Mouse (Mus musculus) left cerebral cortex, adult 11 months (tissue): ENCODE measurements around the gene Slc4a1.

Source experiments
- DNase-seq: peaks from one replicate; pipeline ENCODE4 v3.0.0; 2022; ENCODE audit warnings: low spot score

The Slc4a1 gene

DNA sequence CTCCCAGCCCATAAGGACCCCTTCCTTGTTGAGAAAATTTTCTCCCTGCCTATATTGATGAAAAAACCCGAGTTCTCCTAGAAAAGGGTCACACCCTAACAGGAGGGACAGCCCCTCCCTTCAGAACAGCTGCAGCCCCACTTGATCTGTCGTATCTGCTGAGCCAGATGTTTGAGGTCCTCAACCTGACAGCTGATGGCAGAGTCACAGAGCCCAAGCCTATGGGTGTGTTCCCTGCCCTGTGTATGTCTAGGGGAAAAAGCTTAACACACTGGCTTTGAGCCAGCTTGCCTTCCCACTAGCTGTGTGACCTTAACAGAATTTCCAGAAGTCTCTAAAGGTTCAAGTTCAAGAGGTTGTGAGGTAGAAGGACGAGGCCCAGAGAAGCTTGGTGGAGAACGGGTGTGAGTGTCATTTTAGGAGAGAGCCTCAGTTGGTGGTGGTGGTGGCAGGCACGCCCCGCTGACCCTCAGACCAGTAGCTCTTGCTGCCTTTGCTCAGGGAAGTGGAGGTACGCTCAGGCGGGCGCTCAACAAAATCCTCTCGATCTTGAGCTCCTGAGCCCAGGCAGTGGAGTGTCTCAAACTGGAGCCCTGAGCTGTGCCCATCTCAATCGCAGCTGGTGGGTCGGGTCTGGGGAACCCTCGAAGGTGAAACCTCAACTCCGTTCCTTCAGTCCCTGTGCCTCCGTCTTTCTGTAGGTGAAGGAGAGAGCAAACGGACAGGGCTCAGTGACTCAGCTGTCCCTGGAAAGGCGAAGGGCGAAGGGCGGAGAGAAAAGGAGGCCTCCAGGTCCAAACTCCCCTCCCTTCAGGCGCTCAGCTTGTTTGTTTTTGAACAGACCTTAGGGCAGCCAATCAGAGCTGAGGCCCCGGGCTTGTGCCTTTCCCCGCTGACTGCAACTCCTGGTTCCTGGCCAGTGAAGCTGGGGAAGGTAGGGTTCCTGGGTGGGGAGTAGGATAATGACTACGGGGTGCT, 9.5 kb upstream of the Slc4a1 start:
- no peak for DNase-seq

DNA sequence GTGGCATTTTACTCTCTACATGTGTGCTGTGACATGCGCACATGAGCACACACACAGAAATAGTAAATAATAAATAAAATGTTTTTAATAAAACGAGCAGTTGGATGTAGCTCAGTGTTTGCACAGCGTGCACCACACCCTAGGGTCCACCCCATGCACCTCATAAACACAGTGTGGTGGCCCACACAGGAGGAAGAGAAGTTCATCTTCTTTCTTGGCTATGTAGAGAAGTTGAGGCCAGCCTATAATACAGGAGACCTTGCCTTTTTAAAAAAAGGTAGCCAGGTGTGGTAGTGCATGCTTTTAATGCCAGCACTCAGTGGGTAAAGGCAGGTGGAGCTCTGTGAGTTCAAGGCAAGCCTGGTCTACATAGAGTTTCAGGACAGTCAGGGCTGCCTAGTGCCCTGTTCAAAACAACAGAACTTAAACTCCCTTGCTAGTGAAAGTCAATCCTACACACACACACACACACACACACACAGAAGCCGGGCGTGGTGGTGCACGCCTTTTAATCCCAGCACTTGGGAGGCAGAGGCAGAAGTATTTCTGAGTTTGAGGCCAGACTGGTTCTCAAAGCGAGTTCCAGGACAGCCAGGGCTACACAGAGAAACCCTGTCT, 8.2 kb upstream of the Slc4a1 start:
- DNase-seq: no peak

DNA sequence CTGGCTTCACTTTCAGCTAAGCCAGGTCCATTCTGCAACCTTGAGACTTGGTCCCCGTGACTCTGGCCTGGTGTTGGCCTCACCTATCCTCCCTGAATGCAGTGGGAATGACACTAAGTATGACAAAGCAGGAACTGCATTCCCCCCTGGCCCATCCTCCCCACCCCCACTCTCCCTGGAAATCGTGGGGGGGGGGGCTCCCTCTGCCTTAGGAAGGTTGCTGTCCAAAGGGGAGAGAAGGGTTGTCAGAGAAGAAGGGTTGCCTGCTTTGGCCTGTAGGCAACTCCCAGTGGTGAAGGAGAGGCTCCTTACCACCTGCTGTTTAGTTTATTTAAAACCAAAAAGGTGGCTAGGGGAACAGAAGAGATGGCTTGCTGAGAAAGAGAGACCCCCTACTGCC, 7.6 kb upstream of the Slc4a1 start:
- DNase-seq: no peak

DNA sequence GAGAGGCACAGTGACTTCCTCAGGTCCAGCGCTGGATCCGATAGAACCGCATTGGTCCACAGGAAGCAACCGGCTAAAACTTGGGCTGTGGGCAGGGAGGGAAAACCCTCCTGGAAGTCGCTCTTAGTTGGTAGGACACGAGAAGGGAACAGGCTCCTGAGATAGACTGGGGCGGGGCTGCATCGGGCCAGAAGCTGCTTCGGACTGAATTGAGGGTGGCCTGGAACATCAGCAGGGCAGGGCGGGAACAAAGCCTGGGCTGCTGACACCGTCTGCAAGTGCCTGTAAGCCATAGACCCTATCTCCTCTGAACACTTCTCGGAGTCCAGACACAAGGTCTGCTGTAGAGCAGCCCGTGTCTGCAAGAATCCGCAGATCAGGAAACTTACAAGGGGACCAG, 6.9 kb upstream of the Slc4a1 start:
- no peak for DNase-seq

DNA sequence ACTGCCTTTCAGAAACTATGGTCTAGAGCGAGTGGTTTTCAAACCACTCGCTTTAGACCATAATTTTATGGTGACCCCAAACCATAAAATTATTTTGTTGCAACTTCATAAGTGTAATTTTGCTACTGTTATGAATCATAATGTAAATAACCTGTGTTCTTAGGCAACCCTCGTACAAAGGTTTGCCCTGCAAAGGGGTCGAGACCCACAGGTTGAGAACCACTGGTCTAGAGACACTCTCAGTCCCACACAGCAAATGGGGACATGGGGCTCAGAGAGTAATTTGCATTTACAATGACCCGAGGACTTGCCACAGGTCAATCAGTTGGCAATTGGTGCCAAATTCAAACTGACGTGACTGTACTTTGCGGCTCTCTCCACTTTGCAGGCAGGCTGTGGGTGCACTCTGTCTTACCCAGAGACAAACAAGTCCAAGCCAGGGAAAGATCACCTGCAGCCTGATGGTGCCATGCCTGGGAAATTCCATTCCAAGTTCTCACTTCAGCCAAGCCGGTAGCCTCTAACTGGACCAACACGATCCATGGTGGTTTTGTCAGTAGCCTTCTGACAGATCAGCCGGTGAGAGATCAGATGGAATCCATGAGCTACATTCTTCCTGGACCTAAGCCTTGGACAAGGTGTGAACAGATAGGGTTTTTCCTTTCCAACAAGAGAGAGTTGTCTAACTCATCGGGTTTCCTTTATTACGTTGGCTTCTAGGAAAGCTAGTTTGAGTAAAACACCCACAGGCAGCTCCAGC, 6.1 kb upstream of the Slc4a1 start:
- DNase-seq: no peak

DNA sequence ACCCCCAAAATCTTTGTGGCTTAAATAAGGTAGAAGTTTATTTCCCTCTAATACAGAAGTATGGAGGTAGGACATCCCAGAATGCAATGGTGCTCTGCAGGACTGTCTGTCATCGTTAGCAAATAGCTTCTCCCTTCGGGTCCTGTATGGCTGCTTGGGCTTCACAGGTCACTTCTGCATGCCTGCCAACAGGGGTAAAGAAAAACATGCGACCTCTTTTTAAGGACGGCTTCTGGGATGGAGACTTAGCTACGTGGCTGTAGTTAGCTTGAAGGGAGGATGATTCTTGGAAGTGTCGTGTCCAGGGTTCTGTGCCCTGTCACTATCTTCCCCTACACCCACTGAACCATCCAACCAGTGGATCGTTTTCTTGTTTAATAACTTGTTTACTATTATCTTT, 4.3 kb upstream of the Slc4a1 start:
- no peak for DNase-seq

DNA sequence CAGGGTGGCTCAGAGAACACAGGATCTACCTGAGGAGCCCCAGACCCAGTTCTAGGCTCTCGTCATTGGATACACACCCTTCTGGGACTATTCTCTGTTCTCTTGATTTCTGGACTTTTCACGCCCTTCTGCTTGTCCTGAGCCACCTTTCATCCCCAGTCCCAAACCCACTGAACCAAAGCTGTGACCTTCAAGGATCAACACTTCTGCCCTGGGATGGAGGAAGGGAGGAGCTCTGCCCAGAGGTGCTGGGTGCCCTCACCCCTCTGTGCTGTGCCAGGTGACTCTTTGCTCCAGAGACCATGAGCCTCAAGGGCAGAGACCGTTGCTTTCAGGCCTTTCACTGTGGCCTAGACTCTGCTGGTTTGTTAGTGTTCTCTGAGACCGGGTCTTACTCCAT, 3.3 kb upstream of the Slc4a1 start:
- DNase-seq: no peak

DNA sequence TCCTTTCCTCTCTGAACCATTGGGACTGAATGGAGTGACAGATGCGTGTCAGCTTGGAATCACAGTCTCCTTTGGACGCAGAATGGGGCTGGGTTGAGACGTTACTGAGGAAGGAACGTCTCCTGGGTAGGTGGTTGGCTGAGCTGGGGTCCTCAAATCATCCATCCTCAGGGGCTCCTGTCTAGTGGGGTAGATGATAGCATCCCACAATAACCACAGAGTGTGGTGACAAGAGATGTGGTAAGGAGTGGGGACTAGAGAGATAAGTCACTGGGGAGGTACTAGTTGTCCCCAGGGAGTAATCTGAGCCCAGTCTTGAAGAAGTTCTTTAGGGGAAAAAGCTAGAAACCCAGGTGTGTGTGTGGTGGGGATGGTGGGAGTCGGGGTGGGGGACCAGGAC, 2.3 kb upstream of the Slc4a1 start:
- no peak for DNase-seq

DNA sequence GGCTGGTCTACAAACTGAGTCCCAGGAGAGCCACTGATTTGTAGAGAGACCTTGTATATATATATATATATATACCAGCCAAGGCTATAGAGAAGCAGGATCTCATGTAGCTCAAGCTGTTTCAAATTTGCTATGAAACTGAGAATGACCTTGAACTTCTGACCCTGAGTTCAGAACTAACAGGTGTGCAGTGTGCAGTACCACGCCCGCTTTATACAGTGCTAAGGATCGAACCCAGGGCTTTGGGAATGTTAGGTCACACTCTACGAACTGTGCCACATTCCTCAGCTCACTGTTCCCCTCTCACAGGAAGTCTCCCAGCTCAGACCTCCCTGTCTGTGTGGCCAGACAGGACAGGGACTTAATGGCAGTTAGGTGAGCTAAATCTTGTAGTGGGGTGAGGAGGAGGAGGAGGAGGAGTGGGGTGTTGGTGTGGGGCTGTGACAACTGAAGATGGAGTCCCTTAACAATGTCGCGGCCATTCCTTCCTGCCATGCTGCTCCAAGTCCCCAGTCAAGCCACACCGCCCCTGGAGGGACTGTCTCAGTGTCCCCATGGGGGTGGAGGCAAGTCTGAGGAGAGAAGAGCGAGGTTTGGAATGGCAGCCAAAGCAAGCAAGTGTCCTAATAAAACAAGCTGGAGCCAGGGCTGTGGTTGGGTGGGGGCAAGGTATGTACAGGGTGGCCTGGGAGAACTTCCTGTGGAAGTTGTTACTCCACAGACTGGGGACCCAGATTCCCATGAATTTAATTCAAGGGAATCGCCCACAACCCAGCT, 1.7 kb upstream of the Slc4a1 start:
- DNase-seq: no peak

DNA sequence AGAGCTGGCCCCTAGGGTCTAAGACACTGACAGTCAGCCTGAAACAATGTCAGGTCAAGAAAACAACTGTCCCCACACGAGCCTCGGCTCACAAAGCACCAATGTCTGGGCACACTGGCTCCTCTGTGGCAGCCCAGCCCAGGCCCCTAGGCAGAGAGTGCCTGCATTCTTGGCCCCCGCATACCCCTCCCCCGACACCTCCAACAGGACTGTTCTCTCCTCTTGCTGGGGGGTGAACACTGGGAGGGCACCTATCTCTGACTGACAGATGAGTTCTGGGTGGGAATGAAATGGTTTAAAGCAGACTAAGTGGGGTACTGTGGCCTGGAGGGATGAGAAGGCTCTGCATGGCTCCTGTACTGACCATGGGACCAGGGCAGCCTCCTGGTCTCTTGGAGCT, 304 bp downstream of the Slc4a1 start:
- no peak for DNase-seq

DNA sequence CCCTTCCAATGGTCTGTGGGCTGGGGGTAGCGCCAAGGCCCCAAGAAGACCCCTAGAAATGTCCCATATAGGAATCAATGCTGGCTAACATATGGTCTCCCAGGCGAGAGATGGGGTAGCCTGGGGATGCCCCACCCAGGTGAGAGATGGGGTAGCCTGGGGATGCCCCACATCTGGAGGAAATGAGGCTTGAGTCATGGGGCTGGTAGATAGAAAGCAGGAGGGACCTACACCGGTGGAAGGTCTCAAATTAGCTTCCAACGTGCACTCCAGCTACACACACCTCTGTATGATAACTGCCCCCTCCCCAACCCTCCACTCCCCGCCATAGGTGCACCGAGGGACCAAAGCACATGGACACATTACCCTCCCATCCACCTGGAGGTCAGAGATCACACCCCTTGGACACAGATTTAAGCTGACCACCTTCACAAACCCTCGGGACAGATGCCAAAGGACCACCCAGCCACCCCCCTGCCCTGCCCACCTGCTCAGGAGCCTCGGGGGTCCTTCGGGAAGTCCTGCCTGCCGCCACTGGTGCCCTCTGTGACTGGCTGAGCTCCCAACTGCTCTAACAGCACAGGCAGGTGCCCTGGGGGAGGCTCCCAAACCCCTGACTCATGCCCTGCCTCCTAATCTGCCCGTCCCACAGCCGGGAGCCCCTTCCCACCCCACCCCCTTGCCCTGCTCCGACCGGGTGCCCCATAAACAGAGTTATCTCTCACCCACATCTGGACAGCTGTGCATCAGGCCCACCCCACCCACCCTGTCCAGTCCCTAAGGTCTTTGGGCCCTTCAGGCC, 1.2 kb downstream of the Slc4a1 start:
- no peak for DNase-seq

DNA sequence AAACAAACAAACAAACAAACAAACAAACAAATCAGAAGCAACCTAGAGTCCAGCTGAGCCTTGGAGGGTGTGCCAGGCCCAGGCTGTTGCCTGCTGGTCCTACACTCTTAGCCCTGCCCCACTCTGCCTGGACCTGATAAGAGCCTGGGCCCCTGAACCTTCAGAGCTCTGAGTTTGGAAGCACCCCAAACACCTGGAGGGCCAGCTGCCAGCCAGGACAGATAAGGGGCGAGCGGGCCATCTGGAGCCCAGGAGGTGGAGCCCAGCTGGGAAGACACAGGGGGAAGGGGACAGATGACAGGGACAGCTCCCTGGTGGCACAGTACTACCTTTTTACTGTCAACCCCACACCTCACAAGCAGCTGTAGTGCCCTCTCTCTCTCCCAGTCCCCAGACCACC, 2.4 kb downstream of the Slc4a1 start:
- DNase-seq: no peak

DNA sequence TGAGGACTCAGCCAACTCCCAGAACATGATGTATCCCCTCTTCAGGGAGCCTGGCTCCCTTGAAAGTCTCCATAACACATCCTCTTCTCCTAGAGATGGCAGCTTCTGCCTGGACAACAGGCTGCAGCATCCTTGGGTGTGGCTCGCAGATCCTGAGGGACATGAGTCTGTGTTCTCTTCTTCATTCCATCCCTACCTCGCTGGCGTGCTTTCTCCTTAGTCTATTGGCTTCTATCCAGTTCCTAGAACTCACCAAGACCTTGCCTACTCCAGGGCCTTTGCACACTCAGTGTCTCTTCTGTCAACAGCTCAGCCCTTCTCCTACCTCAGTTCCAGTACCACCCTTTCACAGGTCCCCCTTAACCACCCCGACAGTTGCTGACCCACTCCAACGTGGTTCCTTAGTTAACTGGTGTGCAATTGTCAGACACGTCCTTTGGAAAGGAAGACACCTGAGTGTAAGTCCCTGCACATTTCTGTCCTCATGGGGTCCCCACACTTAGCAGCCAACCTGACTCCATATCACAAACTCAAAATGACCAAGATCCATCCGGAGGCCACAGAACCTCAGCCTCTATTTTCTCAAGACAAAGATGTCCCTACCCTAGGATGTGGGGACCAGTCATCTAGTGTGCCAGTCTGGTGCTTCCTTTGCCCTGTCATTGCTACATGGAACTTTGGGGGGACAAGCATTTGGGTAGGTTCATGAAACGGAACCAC, 4.1 kb downstream of the Slc4a1 start:
- DNase-seq: no peak

DNA sequence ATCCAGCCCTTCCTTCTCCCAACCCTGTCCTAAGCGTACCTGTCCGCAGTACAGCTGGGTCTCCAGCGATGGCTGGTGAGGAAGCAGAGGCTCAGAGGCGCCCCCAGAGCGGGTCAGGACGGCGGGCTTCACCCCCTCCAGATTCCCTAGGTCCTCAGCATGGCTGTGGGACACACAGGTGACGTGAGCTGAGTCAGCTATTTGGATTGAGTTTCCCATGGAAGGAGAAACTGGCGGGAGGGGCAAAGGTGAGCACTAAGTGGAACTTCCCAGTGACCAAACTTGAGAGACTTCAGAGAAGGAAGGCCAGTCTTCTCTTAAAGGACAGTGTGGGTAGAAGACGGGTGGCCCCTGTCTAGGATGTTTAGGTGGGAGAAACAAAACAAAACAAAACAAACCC, 7.6 kb downstream of the Slc4a1 start:
- no peak for DNase-seq

DNA sequence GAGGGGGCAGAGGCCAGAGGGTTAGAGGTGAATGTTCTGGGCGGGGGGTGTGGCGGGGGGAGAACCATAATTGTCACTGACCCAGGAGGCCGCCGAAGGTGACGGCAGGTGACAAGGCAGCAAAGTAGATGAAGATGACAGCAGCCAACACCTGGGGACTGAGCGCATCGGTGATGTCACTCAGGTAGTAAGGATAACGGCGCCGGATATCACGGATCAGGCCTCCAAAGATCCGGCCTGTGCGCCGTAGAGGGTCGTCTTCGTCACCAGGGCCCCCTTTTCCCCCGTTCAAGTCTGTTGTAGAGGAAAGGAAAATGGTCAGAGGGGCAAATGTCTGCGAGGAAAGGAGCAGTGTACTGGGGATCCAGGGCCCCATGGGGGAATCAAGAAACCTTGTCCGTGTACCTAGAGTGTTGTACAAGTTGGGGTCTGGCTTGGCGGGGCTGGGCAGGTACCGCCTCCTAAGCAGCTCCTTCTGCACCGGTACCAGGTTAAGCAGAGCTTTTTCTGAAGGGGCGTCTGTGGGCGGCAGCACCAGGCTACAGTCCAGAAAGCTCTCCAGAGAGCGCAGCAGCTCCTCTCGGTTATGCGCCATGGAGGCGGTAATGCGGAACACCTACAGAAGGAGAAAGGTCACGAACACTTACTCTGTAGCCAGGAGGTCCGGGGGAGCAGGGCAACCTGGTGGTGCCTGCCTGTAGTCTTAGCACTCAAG, 9.2 kb downstream of the Slc4a1 start:
- DNase-seq: no peak

DNA sequence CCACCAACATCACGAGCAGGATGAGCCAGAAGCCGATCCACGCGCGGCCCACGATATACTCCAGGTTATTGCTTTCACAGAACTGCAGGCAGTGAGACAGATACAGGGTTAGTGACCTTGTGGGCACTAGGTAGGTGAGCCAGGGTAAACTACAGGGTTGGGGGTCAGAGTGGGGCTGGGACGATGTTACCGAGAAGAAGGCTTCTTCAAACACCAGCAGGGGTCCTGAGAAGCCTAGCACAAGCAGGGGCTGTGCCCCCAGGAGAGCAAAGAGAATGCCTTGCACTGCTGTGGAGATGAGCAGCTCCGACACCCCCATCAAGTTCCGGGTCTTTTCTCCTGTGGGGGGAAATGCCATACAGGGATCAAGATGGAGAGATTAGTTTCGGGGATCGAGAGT, 9.8 kb downstream of the Slc4a1 start:
- no peak for DNase-seq

DNA sequence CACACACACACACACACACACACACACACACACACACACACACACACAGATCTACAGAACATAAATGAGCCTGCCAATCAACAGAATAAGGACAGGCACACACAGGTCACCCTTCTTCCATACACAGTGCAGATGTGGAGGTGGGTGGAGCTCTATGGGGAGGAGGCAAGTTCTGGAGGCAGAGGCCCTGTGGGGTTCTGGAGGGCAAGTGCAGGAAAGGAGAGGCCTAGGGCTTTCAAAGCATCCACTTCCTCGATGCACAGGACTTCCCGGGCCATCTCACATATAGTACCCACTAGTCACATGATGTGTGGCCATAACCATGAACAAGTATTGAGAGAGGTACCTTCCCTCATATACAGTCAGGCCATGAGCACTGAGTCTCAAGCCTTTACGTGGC, 10.5 kb downstream of the Slc4a1 start:
- DNase-seq: no peak

DNA sequence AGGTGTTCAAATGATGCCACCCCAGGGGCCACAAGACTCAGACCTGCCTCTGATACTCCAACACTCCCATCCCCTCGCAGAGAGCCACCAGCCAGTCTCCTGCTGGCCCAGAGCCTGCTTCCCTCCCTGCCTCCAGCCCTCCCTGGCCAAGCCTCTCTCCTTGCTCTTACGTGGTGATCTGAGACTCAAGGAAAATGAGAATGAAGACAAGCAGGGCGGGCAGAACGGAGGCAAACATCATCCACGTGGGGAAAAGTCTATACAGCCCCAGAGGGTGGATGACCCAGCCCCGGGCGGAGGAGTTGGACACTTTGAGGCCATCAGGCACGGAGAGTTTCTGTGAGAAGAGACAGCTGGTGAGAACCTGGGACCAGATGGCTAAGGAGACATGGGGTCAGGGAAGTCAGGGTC, 13.0 kb downstream of the Slc4a1 start:
- DNase-seq: no peak

DNA sequence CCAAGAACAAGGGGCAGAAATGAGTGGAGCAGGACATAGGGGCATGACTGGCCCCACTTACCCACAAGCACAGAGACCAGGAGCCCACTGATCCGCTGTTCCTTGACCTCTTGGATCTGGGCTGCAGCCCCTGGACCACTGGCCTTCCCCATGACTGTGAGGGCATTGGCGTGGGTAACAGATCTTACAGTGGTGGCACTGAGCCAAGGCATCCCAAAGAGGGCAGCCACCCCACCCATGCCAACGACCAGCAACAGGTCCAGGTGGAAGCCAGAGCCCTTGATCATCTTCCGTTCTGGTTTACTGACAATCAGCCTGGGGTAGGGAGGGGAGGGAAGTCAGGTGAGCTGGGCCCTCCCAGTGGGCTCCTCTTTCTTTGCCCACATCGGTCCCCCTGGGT, 13.6 kb downstream of the Slc4a1 start:
- DNase-seq: no peak

DNA sequence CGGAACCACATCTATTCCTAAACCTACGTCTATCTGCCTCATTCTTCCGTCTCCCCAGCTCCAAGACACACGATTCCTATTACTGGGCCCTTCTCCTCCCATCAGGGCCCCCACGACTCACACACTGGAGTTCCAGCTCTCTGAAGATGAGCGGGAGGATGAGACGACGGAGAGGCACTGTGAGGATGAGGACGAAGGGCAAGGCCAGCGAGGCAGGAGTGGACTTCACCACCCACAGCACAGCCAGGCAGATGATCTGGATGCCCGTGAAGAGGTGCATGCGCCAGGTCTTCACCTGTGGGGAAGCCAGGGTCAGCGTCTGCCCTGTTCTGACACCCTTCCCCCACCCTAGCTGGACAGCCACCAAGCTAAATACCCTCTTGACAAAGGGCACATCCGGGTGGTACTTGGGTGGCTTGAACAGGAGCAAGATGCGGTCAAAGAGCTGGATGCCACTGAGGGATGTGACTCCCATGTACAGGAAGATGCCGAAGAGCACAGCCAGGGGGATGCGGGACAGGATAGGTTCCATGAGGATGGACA, 15.0 kb downstream of the Slc4a1 start:
- DNase-seq: no peak
